Mouse (Mus musculus): ENCODE measurements around the gene Cyp2c65. TPM values are rescaled to one million over a fixed set of nuclear protein-coding genes. Genes with fewer than 3 reads are reported as not detected.
"Not testable (repeated sequence)": the region's sequence is repeated elsewhere in the genome, so short reads cannot be mapped to it uniquely, and the experiment has no call there.

Cyp2c65 gene
- not detected in 2 replicates for polyA plus RNA-seq (2015; fragmentation: Nextera tagmentation; extraction: Ambion mirVana)

GRCm38 (mm10) chr19:39060719-39061118 lies at the start of gene Cyp2c65:
Cyp2c65 (plus strand) TSS chr19:39061015.
- H3K9me3 ChIP-seq, result no peaks in the 10 kb centered on the region
- H3K4me3 ChIP-seq, result no peak within 1 kb of the TSS
- no peaks in the 10 kb centered on the region for H3K36me3 ChIP-seq (replicated peaks)
- no peaks in the 10 kb centered on the region for H3K27me3 ChIP-seq (replicated peaks)
- ATAC-seq (replicated peaks), result no peak
- WGBS, result 73% methylated on average over 2 of the region's 2 CpGs
- H3K27ac ChIP-seq, result no peak within 1 kb of the TSS
- no peak within 1 kb of the TSS for H3K4me2 ChIP-seq
- no peak within 1 kb of the TSS for H3K9ac ChIP-seq
- H3K4me1 ChIP-seq, result no peaks in the 10 kb centered on the region

GRCm38 (mm10) chr19:39057928-39058327 lies 2.9 kb upstream of the Cyp2c65 start:
- Histone ChIP-seq H3K27ac (no peak overlapping the region), H3K9me3 (no peaks in the 10 kb centered on the region), H3K36me3 (replicated peaks) (no peaks in the 10 kb centered on the region), H3K4me1 (no peaks in the 10 kb centered on the region), H3K4me2 (no peak overlapping the region), H3K27me3 (replicated peaks) (no peaks in the 10 kb centered on the region), H3K9ac (no peak overlapping the region), H3K4me3 (no peak overlapping the region)
- 100% methylated on average over 1 of the region's 1 CpGs for WGBS
- no peak for ATAC-seq (replicated peaks)

- H3K36me3 ChIP-seq (replicated peaks); H3K9ac ChIP-seq; ATAC-seq (replicated peaks); H3K27me3 ChIP-seq (replicated peaks); H3K4me1 ChIP-seq; H3K4me2 ChIP-seq; H3K9me3 ChIP-seq; H3K27ac ChIP-seq; H3K4me3 ChIP-seq: not testable (repeated sequence)
- 77% methylated on average over 2 of the region's 2 CpGs for WGBS
Measured at GRCm38 (mm10) chr19:39098779-39099178, 38.0 kb downstream of the Cyp2c65 start.

GRCm38 (mm10) chr19:39113644-39114043 lies 52.8 kb downstream of the Cyp2c65 start, which contains the start of gene Cyp2c66:
Cyp2c66 (plus strand) TSS chr19:39113898.
- Histone ChIP-seq H3K36me3 (replicated peaks) (no peaks in the 10 kb centered on the region), H3K4me3 (no peak within 1 kb of the TSS), H3K4me2 (no peak within 1 kb of the TSS), H3K9ac (no peak within 1 kb of the TSS), H3K27ac (no peak within 1 kb of the TSS), H3K4me1 (no peaks in the 10 kb centered on the region), H3K27me3 (replicated peaks) (no peaks in the 10 kb centered on the region), H3K9me3 (no peaks in the 10 kb centered on the region)
- no peak for ATAC-seq (replicated peaks)
- whole genome bisulfite sequencing, result 68% methylated on average over 1 of the region's 1 CpGs

Other genes starting within 250 kb of the Cyp2c65 start
- 4.7 and 4.8 TPM in 2 replicates for gene Noc3l, start 241.8 kb upstream of the Cyp2c65 start, polyA plus RNA-seq (2015; fragmentation: Nextera tagmentation; extraction: Ambion mirVana)
- 5.7 and 6.1 TPM in 2 replicates for gene Tbc1d12, start 224.4 kb upstream of the Cyp2c65 start, polyA plus RNA-seq (2015; fragmentation: Nextera tagmentation; extraction: Ambion mirVana)
- 6.1 and 9.4 TPM in 2 replicates for gene Hells, start 130.1 kb upstream of the Cyp2c65 start, polyA plus RNA-seq (2015; fragmentation: Nextera tagmentation; extraction: Ambion mirVana)
- not detected in 2 replicates for gene Cyp2c55, start 54.0 kb upstream of the Cyp2c65 start, polyA plus RNA-seq (2015; fragmentation: Nextera tagmentation; extraction: Ambion mirVana)
- gene Cyp2c66, start 52.9 kb downstream of the Cyp2c65 start, polyA plus RNA-seq (2015; fragmentation: Nextera tagmentation; extraction: Ambion mirVana), result not detected in 2 replicates
- not detected in 2 replicates for gene Cyp2c29, start 208.4 kb downstream of the Cyp2c65 start, polyA plus RNA-seq (2015; fragmentation: Nextera tagmentation; extraction: Ambion mirVana)

Measured in midbrain, embryonic 15.5 days (tissue).